Mouse (Mus musculus) small intestine, adult 2 months (tissue): ENCODE data around the gene Pappa2.

Experiments used
- CTCF ChIP-seq: fragments of 200-500 bp; IDR thresholded peaks from 2 replicates; pipeline ENCODE4 v1.5.1; 2012; ENCODE audit warnings: low read depth, mild to moderate bottlenecking, control low read depth, inconsistent platforms, low read length, moderate library complexity, mixed read lengths; ENCODE audit not compliant: insufficient replicate concordance, insufficient read length; ENCODE audit errors: extremely low read depth
- POLR2A ChIP-seq: fragments of 200-500 bp; IDR thresholded peaks from 2 replicates; pipeline ENCODE4 v1.6.1; 2012; ENCODE audit warnings: low read depth, mild to moderate bottlenecking, control low read depth, inconsistent platforms, low read length, moderate library complexity

DNA sequence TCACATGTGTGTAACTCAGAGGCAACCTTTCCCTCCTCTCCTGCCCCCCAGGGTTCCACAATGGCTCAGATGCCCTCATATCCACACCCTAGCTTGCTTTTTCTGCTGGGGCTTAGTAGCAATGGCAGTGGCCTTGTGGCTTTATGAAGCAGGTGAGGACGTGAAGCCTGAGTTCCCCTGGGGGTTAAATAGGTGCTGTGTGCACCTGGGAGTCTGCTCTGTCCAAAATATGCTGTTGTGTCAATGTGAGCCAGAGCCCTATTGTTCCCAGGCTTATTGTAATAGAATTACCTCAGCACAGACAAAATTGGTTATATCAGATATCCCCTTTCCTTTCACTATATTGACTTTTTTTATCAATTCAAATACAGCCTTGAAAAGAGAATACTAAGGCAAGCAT is 292.6 kb downstream of the Pappa2 start:
- TF ChIP-seq CTCF (no peak), POLR2A (no peak)
